Mouse (Mus musculus): ENCODE data around the gene Smtn.

Smtn gene

GRCm38 (mm10) chr11:3509181-3510085 is 31.0 kb downstream of the Smtn start:
- DNase-seq (ENCODE audit: low spot score) = no peak

GRCm38 (mm10) chr11:3508226-3508625 is 32.2 kb downstream of the Smtn start:
- DNase-seq (ENCODE audit: low spot score) = no peak

GRCm38 (mm10) chr11:3503755-3504693 is 36.4 kb downstream of the Smtn start:
- no peak for DNase-seq (ENCODE audit: low spot score)

- no peak for DNase-seq (ENCODE audit: low spot score)
Measured at GRCm38 (mm10) chr11:3502459-3503072, 37.8 kb downstream of the Smtn start.

GRCm38 (mm10) chr11:3502057-3502456 is 38.4 kb downstream of the Smtn start:
- DNase-seq (ENCODE audit: low spot score) = no peak

GRCm38 (mm10) chr11:3497296-3497695 is 43.1 kb downstream of the Smtn start:
- DNase-seq (ENCODE audit: low spot score) = no peak

GRCm38 (mm10) chr11:3496756-3497155 is 43.7 kb downstream of the Smtn start:
- DNase-seq (ENCODE audit: low spot score) = no peak

GRCm38 (mm10) chr11:3495496-3495895 is 44.9 kb downstream of the Smtn start:
- no peak for DNase-seq (ENCODE audit: low spot score)

- DNase-seq (ENCODE audit: low spot score) = no peak
Measured at GRCm38 (mm10) chr11:3494857-3495256, 45.6 kb downstream of the Smtn start.

- DNase-seq (ENCODE audit: low spot score) = no peak
Measured at GRCm38 (mm10) chr11:3492748-3493147, 47.7 kb downstream of the Smtn start.

GRCm38 (mm10) chr11:3489036-3489435 is 51.4 kb downstream of the Smtn start:
- no peak for DNase-seq (ENCODE audit: low spot score)

GRCm38 (mm10) chr11:3487952-3488570 is 52.4 kb downstream of the Smtn start, which contains the start of gene Pla2g3:
Gene Pla2g3, plus strand, starts transcription at chr11:3488284.
- DNase-seq (ENCODE audit: low spot score) = no peak

- DNase-seq (ENCODE audit: low spot score) = no peak
Measured at GRCm38 (mm10) chr11:3486349-3486748, 54.1 kb downstream of the Smtn start.

GRCm38 (mm10) chr11:3483980-3484642 is 56.3 kb downstream of the Smtn start:
- no peak for DNase-seq (ENCODE audit: low spot score)

GRCm38 (mm10) chr11:3475489-3475888 is 64.9 kb downstream of the Smtn start:
- no peak for DNase-seq (ENCODE audit: low spot score)

- no peak for DNase-seq (ENCODE audit: low spot score)
Measured at GRCm38 (mm10) chr11:3474480-3475115, 65.8 kb downstream of the Smtn start.

GRCm38 (mm10) chr11:3472484-3472883 is 67.9 kb downstream of the Smtn start:
- DNase-seq (ENCODE audit: low spot score) = peak; percentile 93

GRCm38 (mm10) chr11:3471448-3471850 is 69.0 kb downstream of the Smtn start:
- no peak for DNase-seq (ENCODE audit: low spot score)

Data from retina, embryonic 14.5 days (tissue).